Comparison of ENCODE assay signal across 23 mouse cellular contexts in the genomic region with DNA sequence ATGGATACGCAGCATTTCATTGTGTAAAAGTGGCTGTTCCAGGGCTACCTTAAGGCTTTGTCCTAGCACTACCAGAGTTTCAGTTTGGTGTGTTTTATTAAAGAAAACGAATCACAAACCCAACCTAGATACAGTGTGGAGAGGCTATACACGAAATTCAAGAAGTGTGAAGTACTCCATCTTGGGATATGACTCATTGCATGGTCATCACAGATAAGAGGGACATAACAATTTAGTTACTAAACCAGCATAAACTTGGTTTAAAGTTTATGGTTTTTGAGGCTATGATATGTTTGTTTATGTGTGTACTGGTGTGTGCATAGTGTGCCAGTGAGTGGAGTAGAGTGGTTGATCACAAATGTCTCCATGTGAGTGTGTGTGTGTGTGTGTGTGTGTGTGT.
"Had no signal": no experiment of that assay in that cellular context is flagged by ENCODE, and none has a peak within 500 bp of the region (broad histone marks: within the 10 kb centered on the region; RNA-seq: fewer than 3 reads in every experiment).

No protein-coding gene starts in this region.

- H3K9ac ChIP-seq: liver, postnatal 0 days; lung, embryonic 15.5 days; midbrain, embryonic 13.5 days; midbrain, embryonic 15.5 days; neural tube, embryonic 13.5 days; neural tube, embryonic 15.5 days; stomach, embryonic 15.5 days had no signal

- H3K4me3 ChIP-seq: lung, embryonic 15.5 days; megakaryocyte, embryonic 14.5 days; midbrain, embryonic 13.5 days; midbrain, embryonic 15.5 days; myocyte; neural tube, embryonic 13.5 days; neural tube, embryonic 15.5 days; stomach, embryonic 15.5 days had no signal

- DNase-seq: liver, postnatal 0 days; lung, adult 2 months; lung, postnatal 14 days; lung, postnatal 36 days; retina, postnatal 1 day; right cerebral cortex, adult 18-20 months; right cerebral cortex, postnatal 25 days; right cerebral cortex, postnatal 4 days; thymus, adult 2 months; thymus, postnatal 25 days; thymus, postnatal 4 days had no signal

- H3K27me3 ChIP-seq: lung, embryonic 15.5 days; midbrain, embryonic 13.5 days; midbrain, embryonic 15.5 days; neural tube, embryonic 13.5 days; neural tube, embryonic 15.5 days; stomach, embryonic 15.5 days had no signal

- ATAC-seq: liver, postnatal 0 days; lung, postnatal 0 days; midbrain, embryonic 13.5 days; midbrain, embryonic 15.5 days had no signal

- H3K4me1 ChIP-seq: megakaryocyte, embryonic 14.5 days; midbrain, embryonic 13.5 days; midbrain, embryonic 15.5 days; stomach, embryonic 15.5 days had no signal

- H3K36me3 ChIP-seq: midbrain, embryonic 13.5 days; midbrain, embryonic 15.5 days; neural tube, embryonic 13.5 days; neural tube, embryonic 15.5 days; stomach, embryonic 15.5 days had no signal

- H3K9me3 ChIP-seq: lung, embryonic 15.5 days; megakaryocyte, embryonic 14.5 days; midbrain, embryonic 13.5 days; midbrain, embryonic 15.5 days; neural tube, embryonic 13.5 days; neural tube, embryonic 15.5 days; stomach, embryonic 15.5 days had no signal

- H3K4me2 ChIP-seq: lung, embryonic 15.5 days; midbrain, embryonic 11.5 days; midbrain, embryonic 13.5 days; midbrain, embryonic 15.5 days; neural tube, embryonic 13.5 days; neural tube, embryonic 15.5 days; stomach, embryonic 15.5 days had no signal

- H3K27ac ChIP-seq: lung, embryonic 15.5 days; macrophage; midbrain, embryonic 13.5 days; midbrain, embryonic 15.5 days; neural tube, embryonic 13.5 days; neural tube, embryonic 15.5 days; stomach, embryonic 15.5 days; stomach, postnatal 0 days had no signal
